Mouse (Mus musculus) spleen, postnatal 4 days (tissue): ENCODE data around the gene Gzmb.
A peak's percentile ranks its signal among the peaks of the same experiment; 100 is the strongest.
"Not testable (repeated sequence)": the region's sequence is repeated elsewhere in the genome, so short reads cannot be mapped to it uniquely, and the experiment has no call there.

Experiments
- DNase-seq, 2 experiments: peaks; one replicate each; pipeline ENCODE4 v3.0.0; 2022; ENCODE audit warnings: low spot score in 2 of 2

The Gzmb gene

DNA sequence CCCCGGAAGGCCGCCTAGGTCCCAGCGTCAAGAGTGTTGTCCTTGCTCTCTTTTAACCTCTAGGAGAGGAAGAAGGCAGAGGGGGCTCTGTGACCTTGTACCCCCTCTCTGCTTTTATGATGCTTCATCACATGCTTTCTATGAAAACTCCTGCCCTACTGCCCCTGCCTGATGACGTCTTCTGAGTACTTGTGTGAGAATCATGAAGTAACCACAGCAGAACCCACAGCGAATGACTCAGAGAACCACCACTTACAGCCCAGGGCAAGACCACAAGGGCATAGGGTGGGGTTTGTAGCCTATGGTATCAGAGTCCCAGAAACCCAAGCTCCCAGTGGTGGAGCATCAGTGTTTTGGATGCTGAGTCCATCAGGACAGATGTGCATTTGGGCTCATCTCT lies at the start of gene Gzmb:
Gzmb (minus strand) TSS at position 108 of the 400 bp plus-strand sequence.
- DNase-seq = no peak

GRCm38 (mm10) chr14:56311801-56312200 lies 49.7 kb upstream of the Gzmb start:
- DNase-seq = not testable (repeated sequence)

GRCm38 (mm10) chr14:56310238-56310637 lies 48.2 kb upstream of the Gzmb start:
- DNase-seq = no peak

- no peak for DNase-seq
These were observed 42.1 kb upstream of the Gzmb start for GRCm38 (mm10) chr14:56304149-56304548.

- DNase-seq = no peak
These were observed 41.5 kb upstream of the Gzmb start for GRCm38 (mm10) chr14:56303506-56304025.

DNA sequence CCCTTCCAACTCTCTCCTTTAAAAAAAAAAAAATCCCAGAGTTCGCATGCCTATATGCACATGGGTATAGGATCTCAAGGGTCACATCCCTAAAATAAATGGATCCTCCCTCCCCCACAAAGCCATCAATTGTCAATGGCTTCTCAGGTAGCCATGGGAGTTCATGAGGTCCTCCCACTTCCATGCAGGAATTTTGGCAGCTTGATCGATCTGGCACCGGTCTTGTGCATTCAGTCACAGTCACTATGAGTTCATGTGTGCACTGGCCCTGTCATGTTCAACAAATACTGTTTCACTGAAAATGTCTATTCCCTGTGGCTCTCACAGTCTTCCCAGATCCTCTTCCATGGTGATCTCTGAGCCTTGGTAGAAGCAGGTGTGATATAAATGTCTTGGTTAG lies 40.0 kb upstream of the Gzmb start:
- DNase-seq = no peak

DNA sequence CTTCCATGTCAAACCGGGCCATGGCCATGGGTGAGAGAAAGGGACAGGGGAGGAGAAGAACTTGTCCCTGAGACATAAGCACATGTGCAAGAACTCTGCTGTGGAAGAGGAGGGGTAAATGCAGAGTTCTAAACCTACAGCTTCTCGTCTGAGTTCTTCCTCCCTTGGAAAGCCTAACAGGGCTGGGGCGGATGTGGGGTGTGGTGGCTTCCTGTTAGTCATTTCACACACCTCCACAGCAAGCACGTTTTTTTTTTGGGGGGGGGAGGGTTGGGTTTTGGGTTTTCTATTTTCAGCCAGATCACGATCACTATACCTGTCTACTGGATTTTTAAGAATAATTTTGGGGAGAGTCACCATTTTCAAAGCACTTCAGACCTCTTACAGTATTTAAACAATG lies 34.7 kb upstream of the Gzmb start:
- no peak for DNase-seq

DNA sequence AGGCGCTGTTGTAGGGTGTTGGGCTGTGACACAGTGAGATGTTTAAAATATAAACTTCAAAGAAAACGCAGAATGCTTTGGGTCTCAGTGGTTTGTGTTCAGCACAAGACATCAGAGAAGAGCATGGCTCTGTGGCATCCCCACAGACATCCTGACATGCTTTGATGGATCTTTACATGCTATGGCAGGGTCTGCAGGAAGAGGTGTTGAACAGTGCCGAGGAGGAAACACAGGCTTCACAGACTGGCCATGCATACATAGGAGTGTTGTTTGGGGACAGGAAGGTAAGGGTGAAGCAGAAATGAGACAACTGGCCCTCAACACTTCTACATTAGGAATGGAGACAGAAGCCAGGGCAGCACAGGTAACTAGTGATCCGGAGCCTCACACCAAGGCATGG lies 34.0 kb upstream of the Gzmb start:
- no peak for DNase-seq

- DNase-seq = peak in 1 of 2 experiments; percentile 22
These were observed 31.1 kb upstream of the Gzmb start for GRCm38 (mm10) chr14:56293146-56293545.

GRCm38 (mm10) chr14:56288651-56289050 lies 26.6 kb upstream of the Gzmb start:
- DNase-seq = peak in 1 of 2 experiments; percentile 40

- DNase-seq = peak in 1 of 2 experiments; percentile 40
These were observed 25.7 kb upstream of the Gzmb start for GRCm38 (mm10) chr14:56287806-56288205.

DNA sequence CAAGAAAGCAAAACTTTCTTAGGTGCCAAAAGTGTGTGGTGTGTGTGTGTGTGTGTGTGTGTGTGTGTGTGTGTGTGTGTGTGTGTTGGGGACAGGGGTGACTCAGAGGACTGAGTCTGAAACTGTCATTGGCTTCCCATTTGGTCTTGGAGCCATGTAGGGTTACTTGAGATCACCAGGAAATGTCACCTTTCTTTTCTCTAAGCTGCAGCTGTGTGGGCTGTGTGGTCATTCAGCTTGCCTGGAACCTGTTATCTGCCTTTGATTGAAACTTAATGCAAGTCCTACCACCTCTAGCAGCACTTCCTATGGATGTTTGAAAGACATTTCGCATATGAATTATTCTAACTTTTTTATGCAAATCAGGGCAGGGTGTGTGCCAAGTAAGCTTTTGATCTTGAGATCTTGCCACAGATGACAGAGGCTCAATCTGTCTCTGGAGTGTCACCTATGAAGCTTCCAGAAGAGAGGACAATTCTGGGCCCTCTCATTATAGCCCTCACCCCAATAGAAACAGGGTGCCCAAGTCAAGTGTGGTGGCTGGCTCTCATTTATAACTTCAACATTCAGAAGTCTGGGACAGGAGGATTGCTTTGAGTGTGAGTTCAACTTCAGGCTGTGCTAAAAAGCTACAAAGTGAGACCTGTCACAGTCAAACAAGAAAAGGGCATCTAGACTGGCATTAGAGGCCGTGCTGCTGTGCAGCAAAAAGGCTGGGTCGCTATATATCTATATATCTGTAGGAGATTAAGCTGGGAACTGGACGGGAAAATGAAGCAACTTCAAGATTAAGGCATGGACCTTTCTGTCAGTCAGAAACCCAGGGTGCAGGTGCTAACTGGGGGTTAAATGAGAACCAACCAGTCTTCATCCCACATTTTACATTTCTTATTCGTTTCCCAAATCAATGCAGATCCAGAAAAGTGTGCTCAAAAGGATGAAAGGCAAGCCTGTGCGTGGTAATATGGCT lies 22.6 kb upstream of the Gzmb start:
- DNase-seq = peak in 1 of 2 experiments; percentile 25

DNA sequence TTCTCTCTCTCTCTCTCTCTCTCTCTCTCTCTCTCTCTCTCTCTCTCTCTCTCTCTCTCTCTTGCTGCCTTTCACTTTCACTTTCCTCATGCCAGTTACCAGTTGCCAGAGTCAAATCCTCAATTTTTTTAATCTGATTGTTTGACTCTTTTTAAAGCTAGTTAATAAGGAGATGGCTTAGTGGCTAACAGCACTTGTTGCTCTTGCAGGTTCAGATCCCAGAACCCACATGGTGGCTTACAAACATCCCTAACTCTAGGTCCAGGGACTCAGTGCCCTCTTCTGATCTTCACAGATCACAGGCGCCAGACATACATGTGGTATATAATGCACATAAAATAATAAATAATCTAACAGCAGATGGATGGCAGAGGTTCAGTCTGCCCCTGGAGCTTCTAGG lies 21.8 kb upstream of the Gzmb start:
- DNase-seq = peak in 1 of 2 experiments; percentile 15

- DNase-seq = no peak
These were observed 19.0 kb upstream of the Gzmb start for GRCm38 (mm10) chr14:56281090-56281489.

DNA sequence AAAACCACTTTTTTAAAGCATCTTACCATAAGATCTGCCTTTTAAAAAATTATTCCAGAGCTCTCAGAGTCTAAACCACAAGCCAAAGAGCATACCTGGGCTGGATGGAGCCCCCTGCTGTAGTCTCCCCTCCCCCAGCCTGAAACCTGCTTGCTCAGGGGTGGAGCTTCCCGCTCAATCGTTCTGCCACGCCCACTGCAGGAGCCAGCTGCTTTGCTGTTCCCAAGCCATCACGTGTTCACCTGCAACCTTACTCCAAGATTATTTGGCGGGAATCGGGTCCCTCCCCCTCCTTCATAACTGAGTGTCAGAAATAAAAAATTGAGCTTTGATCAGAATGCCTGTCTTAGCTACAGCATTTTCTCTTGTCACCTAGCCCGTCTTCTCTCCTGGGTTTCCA lies 16.6 kb upstream of the Gzmb start:
- not testable (repeated sequence) for DNase-seq

- DNase-seq = not testable (repeated sequence)
These were observed 14.0 kb upstream of the Gzmb start for GRCm38 (mm10) chr14:56276096-56276495.

DNA sequence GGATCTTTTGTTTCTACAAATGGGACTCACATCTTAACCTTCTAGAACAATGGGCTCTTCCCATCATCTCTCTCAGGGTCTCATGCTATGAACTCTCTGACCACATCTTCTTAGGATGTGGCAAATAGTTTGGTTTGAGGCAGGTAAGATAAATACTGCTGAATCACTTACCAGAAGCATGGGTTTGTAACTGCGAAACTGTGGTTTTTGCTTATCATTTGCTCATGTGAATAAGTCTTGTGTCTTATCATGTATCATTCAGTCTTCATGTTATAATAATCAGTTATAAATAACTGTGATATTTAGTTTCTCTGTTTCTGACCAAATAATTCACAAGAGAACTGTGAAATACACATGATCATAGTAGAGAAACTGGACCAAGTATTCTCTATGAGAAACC lies 4.0 kb upstream of the Gzmb start:
- no peak for DNase-seq

DNA sequence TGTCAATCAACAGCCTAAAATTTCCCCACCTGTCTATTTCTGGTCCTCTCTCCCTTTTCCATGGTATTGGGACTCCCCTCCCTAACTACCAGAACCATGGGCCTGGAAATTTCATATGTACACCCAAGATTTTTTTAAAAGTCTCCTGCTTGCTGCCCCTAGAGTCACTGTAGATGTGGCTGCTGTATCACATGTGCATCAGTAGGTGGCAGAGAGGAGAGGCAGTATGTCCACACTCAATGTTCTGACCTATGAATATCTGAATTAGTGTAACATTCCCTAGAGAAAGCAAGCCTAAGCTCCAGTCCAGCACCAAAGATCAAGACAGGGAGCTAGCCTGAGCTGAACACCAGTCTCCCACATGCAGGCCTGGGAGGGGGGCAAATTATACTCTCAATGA lies 21.7 kb downstream of the Gzmb start:
- no peak for DNase-seq

- no peak for DNase-seq
These were observed 27.5 kb downstream of the Gzmb start, which contains the start of gene Gzmc for GRCm38 (mm10) chr14:56234556-56234955. TSS of gene Gzmc (minus strand) at chr14:56234656.

DNA sequence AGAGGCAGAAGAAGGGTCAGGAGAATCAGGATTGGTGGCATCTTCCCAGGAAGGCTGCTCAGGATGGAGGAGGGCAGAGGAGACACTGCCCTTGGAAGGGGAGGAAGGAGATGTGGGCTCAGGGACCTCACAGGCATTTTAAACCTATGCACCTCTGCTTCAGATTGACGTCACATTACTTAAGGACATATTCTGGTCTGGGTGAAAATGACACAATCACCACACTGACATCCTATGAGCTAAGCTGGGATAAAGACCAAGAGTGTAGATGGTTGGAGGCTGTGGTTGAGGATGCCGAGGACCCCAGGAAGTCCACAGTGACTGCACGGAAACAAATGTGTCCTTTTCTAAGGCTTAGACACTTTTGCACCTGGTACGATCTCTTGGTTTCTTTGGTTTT lies 50.7 kb downstream of the Gzmb start, which contains the start of gene Gzmf:
Gzmf (minus strand) TSS at position 101 of the 400 bp plus-strand sequence.
- no peak for DNase-seq
